Mouse (Mus musculus) liver, embryonic 12.5 days (tissue): ENCODE results near the gene Spata18. TPM values are rescaled to one million over a fixed set of nuclear protein-coding genes. Genes with fewer than 3 reads are reported as not detected.

ENCODE experiments used
- ATAC-seq: fragments of 200-750 bp; cut with Nextera tagmentation; 2 replicates; pipeline ENCODE4 v1.8.0; 2017; ENCODE audit warnings: moderate number of reproducible peaks, mild to moderate bottlenecking, moderate library complexity
- H3K27ac ChIP-seq: fragments of 300-500 bp; sonication (generic); 2 replicates; pipeline ENCODE4 v1.5.1; 2016; ENCODE audit warnings: mild to moderate bottlenecking
- H3K27me3 ChIP-seq: fragments of 300-500 bp; sonication (generic); replicated peaks from 2 replicates; pipeline ENCODE4 v1.6.1; 2016; ENCODE audit warnings: mild to moderate bottlenecking, moderate library complexity
- H3K36me3 ChIP-seq: fragments of 300-500 bp; sonication (generic); 2 replicates; pipeline ENCODE4 v1.6.1; 2016; ENCODE audit warnings: mild to moderate bottlenecking, moderate library complexity
- H3K4me1 ChIP-seq: fragments of 300-500 bp; sonication (generic); 2 replicates; pipeline ENCODE4 v1.6.1; 2016
- H3K4me2 ChIP-seq: fragments of 300-500 bp; sonication (generic); 2 replicates; pipeline ENCODE4 v1.6.1; 2016; ENCODE audit warnings: mild to moderate bottlenecking, moderate library complexity
- H3K4me3 ChIP-seq: fragments of 300-500 bp; sonication (generic); 2 replicates; pipeline ENCODE4 v1.5.1; 2016; ENCODE audit warnings: mild to moderate bottlenecking, moderate library complexity
- H3K9ac ChIP-seq: fragments of 300-500 bp; sonication (generic); 2 replicates; pipeline ENCODE4 v1.6.1; 2016; ENCODE audit warnings: mild to moderate bottlenecking, moderate library complexity
- H3K9me3 ChIP-seq: fragments of 300-500 bp; sonication (generic); replicated peaks from 2 replicates; pipeline ENCODE4 v1.6.1; 2016; ENCODE audit warnings: mild to moderate bottlenecking, moderate library complexity
- WGBS: fragments of 180-500 bp; shearing (Covaris S2); methylation state at CpG from one replicate; pipeline ENCODE4 v1.1.7; 2016; ENCODE audit not compliant: insufficient replicate concordance; 5-methylcytosine and 5-hydroxymethylcytosine counted together
- polyA plus RNA-seq: library from polyadenylated mRNA; unstranded; fragments of >200 nt; fragmentation: Nextera tagmentation; extraction: Ambion mirVana; gene quantifications from 2 replicates; pipeline ENCODE4 v1.2.1, GENCODE M21; 2016

Spata18 gene
- polyA plus RNA-seq, 1 experiment from 2014 or later, result not detected

- Histone ChIP-seq H3K36me3 (no peaks in the 10 kb centered on the region), H3K27me3 (no peaks in the 10 kb centered on the region), H3K27ac (no peak overlapping the region), H3K4me2 (no peak overlapping the region), H3K9me3 (no peaks in the 10 kb centered on the region), H3K9ac (no peak overlapping the region), H3K4me1 (no peaks in the 10 kb centered on the region), H3K4me3 (no peak overlapping the region)
- ATAC-seq, result no peak
- 65% methylated on average over 17 of the region's 17 CpGs for WGBS
Observed at GRCm38 (mm10) chr5:73701063-73701890, 50.1 kb downstream of the Spata18 start.

DNA sequence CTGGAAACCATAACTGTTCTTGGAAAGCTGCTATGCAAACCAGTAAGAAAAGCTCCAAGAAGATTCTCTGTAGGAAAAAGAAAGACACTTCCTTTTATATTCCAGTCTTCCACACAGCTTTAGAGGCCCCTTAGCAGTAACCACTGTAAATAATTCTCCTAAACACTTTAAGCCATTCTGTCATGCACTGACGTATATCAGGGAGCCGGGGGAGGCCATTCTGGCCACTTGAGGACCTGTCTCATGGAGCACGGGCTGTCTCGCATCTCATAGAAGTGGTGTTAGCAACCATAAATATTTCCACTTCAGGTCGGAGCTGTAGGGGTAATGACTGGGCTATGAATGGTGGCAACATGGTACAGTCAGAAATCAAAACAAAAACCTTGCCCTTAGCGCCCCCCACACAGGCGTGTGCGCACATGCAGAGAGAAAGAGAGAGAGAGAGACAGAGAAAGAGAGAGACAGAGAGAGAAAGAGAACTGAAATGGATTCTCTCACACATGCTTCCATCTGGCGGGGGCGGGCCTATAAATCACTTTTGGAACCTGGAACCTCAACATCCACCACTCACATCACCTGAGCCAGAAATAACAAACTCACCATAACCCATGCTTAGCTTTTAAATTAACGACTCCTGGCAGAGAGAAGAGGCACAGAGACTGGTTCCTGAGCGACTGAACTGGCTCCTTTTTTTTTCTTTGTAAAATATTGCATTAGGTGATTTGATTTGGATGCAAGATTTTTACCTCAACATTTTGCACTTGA is 50.9 kb downstream of the Spata18 start:
- no peaks in the 10 kb centered on the region for H3K36me3 ChIP-seq
- H3K4me3 ChIP-seq, result no peak overlapping the region
- no peaks in the 10 kb centered on the region for H3K9me3 ChIP-seq
- H3K4me2 ChIP-seq, result no peak overlapping the region
- no peak overlapping the region for H3K9ac ChIP-seq
- H3K27me3 ChIP-seq, result no peaks in the 10 kb centered on the region
- no peak overlapping the region for H3K27ac ChIP-seq
- WGBS, result 65% methylated on average over 12 of the region's 12 CpGs
- H3K4me1 ChIP-seq, result no peaks in the 10 kb centered on the region
- no peak for ATAC-seq

- Histone ChIP-seq H3K4me2 (no peak overlapping the region), H3K4me3 (no peak overlapping the region), H3K36me3 (no peaks in the 10 kb centered on the region), H3K27me3 (no peaks in the 10 kb centered on the region), H3K27ac (no peak overlapping the region), H3K9me3 (no peaks in the 10 kb centered on the region), H3K4me1 (no peaks in the 10 kb centered on the region), H3K9ac (no peak overlapping the region)
- WGBS, result 85% methylated on average over 4 of the region's 4 CpGs
- ATAC-seq, result no peak
Observed at GRCm38 (mm10) chr5:73703096-73703495, 51.9 kb downstream of the Spata18 start.

DNA sequence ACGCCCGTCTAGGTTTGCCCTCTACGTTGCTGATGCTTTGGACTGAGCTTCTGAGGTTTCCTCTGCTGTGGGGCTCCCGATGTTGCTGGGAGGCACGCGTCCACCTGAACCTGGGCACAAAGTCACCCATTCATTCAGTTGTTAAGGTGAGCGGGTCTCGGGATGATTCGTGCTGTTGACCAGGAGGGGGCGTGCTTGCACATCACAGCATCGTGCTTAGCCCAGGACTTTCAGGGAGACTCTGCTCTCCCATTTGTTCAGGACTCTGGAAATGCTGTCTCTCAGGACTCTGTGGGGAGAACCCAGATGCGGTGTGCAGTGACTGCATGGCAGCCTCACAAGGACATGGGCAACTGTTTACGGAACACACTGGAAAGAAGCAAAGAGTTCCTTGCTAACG is 53.1 kb downstream of the Spata18 start:
- Histone ChIP-seq H3K4me3 (no peak overlapping the region), H3K27ac (no peak overlapping the region), H3K27me3 (no peaks in the 10 kb centered on the region), H3K9me3 (no peaks in the 10 kb centered on the region), H3K9ac (no peak overlapping the region), H3K36me3 (no peaks in the 10 kb centered on the region), H3K4me2 (no peak overlapping the region), H3K4me1 (no peaks in the 10 kb centered on the region)
- ATAC-seq, result no peak
- WGBS, result 36% methylated on average over 14 of the region's 14 CpGs

GRCm38 (mm10) chr5:73704757-73705156 is 53.6 kb downstream of the Spata18 start:
- Histone ChIP-seq H3K4me1 (no peaks in the 10 kb centered on the region), H3K4me3 (no peak overlapping the region), H3K9me3 (no peaks in the 10 kb centered on the region), H3K9ac (no peak overlapping the region), H3K27me3 (no peaks in the 10 kb centered on the region), H3K27ac (no peak overlapping the region), H3K36me3 (no peaks in the 10 kb centered on the region), H3K4me2 (no peak overlapping the region)
- no peak for ATAC-seq
- WGBS, result 73% methylated on average over 8 of the region's 8 CpGs

DNA sequence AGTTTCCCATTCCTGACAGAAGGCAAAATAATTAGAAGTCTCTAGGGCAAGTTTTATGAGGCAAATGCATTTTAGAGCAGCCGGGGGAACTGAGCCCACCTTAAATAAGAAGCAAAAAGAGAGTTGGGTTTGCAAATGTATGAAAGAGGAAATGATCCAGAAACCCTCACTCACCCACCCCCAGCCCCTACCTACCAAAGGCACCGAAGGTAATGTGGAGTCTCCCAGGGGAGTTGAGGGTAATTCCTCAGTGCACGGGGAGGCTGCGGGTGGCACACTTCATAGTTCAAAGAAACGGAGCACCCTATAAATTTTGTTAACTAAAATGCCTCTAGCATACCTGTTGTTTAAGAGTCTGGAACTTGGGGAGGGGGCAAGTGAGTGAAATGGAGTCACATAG is 54.1 kb downstream of the Spata18 start:
- Histone ChIP-seq H3K27ac (no peak overlapping the region), H3K27me3 (no peaks in the 10 kb centered on the region), H3K36me3 (no peaks in the 10 kb centered on the region), H3K9me3 (no peaks in the 10 kb centered on the region), H3K9ac (no peak overlapping the region), H3K4me2 (no peak overlapping the region), H3K4me3 (no peak overlapping the region), H3K4me1 (no peaks in the 10 kb centered on the region)
- ATAC-seq, result no peak
- WGBS, result 85% methylated on average over 5 of the region's 5 CpGs

GRCm38 (mm10) chr5:73712852-73713251 is 61.7 kb downstream of the Spata18 start:
- H3K27me3 ChIP-seq, result no peaks in the 10 kb centered on the region
- H3K4me3 ChIP-seq, result no peak overlapping the region
- no peaks in the 10 kb centered on the region for H3K36me3 ChIP-seq
- WGBS, result 47% methylated on average over 7 of the region's 7 CpGs
- no peaks in the 10 kb centered on the region for H3K9me3 ChIP-seq
- H3K4me2 ChIP-seq, result no peak overlapping the region
- ATAC-seq, result no peak
- no peak overlapping the region for H3K27ac ChIP-seq
- H3K4me1 ChIP-seq, result no peaks in the 10 kb centered on the region
- H3K9ac ChIP-seq, result no peak overlapping the region

- no peak overlapping the region for H3K9ac ChIP-seq
- H3K4me3 ChIP-seq, result no peak overlapping the region
- no peaks in the 10 kb centered on the region for H3K4me1 ChIP-seq
- no peaks in the 10 kb centered on the region for H3K36me3 ChIP-seq
- H3K27me3 ChIP-seq, result no peaks in the 10 kb centered on the region
- H3K27ac ChIP-seq, result no peak overlapping the region
- 48% methylated on average over 2 of the region's 2 CpGs for WGBS
- no peak for ATAC-seq
- H3K9me3 ChIP-seq, result no peaks in the 10 kb centered on the region
- no peak overlapping the region for H3K4me2 ChIP-seq
Observed at GRCm38 (mm10) chr5:73716941-73717340, 65.8 kb downstream of the Spata18 start.

- Histone ChIP-seq H3K4me2 (no peak overlapping the region), H3K4me3 (no peak overlapping the region), H3K9ac (no peak overlapping the region), H3K27ac (no peak overlapping the region), H3K4me1 (no peaks in the 10 kb centered on the region), H3K9me3 (no peaks in the 10 kb centered on the region), H3K36me3 (no peaks in the 10 kb centered on the region), H3K27me3 (no peaks in the 10 kb centered on the region)
- 78% methylated on average over 21 of the region's 21 CpGs for WGBS
- no peak for ATAC-seq
Observed at GRCm38 (mm10) chr5:73721682-73722282, 70.6 kb downstream of the Spata18 start.

GRCm38 (mm10) chr5:73725981-73726380 is 74.8 kb downstream of the Spata18 start:
- H3K9me3 ChIP-seq, result no peaks in the 10 kb centered on the region
- 78% methylated on average over 4 of the region's 4 CpGs for WGBS

DNA sequence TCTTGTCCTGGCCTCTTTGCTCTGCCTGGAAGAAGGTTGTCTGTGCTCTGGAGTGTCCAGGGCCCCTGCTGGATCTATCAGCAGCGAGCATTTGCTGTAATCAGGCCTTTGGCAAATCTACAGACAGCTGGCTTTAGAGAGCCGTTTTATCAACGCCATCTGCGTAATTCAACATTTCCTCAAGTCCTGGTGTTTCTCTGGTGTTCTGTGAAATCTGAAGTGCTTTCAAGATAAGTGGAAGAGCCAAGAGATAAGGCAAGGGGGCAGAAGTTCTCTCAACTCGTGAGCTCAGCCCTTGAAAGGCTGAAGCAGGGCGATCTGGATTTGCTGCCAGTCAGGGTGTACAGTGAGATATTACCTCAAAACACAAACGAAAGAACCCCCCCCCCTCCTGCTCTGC is 77.5 kb downstream of the Spata18 start:
- no peaks in the 10 kb centered on the region for H3K27me3 ChIP-seq
- no peaks in the 10 kb centered on the region for H3K9me3 ChIP-seq
- H3K27ac ChIP-seq, result no peak overlapping the region
- ATAC-seq, result no peak
- 31% methylated on average over 7 of the region's 7 CpGs for WGBS
- H3K36me3 ChIP-seq, result no peaks in the 10 kb centered on the region
- H3K4me1 ChIP-seq, result no peaks in the 10 kb centered on the region
- H3K4me2 ChIP-seq, result no peak overlapping the region
- H3K4me3 ChIP-seq, result no peak overlapping the region
- H3K9ac ChIP-seq, result no peak overlapping the region

More at GRCm38 (mm10) chr5:73725981-73726380, 74.8 kb downstream of the Spata18 start:
- no peaks in the 10 kb centered on the region for H3K4me1 ChIP-seq
- no peaks in the 10 kb centered on the region for H3K36me3 ChIP-seq
- no peak overlapping the region for H3K9ac ChIP-seq
- no peaks in the 10 kb centered on the region for H3K27me3 ChIP-seq
- no peak overlapping the region for H3K27ac ChIP-seq
- H3K4me2 ChIP-seq, result no peak overlapping the region
- ATAC-seq, result no peak
- H3K4me3 ChIP-seq, result no peak overlapping the region
